Mouse (Mus musculus): Measurements from ENCODE around the gene Ergic1.
A peak's percentile ranks its signal among the peaks of the same experiment; 100 is the strongest.

The Ergic1 gene

DNA sequence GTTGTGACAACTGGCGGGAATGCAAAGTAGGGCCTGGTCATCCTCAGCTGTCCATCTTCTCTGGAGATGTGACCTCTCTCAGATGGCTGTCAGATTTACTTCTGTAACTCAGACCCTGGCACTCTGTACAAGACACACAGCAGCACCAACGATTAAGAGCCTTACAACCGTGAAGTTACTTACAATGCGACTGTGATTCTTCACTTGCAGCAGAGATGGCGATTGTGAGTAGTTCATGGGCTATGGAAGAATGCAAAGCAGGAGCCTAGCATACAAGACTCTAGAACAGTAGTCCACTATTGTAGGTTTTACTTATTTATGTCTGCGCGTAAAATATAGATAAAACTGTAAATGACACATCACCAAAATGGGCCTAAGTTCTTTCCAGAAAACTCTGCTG lies 114.6 kb downstream of the Ergic1 start:
- DNase-seq: no peak

DNA sequence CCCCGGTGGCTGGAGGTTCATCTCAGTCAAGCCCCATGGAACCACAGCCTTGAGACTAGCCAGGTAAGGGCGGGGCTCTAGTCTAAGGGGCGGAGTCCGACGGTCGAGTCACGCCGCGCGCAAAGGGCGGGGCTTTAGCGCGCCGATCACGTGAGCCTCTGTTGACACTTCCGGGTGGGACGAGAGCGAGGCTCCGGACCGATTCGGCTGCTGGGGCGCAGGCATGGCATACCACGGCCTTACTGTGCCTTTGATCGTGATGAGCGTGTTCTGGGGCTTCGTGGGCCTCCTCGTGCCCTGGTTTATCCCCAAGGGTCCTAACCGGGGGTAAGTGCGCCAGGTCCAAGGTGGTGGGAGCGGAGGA lies 114.9 kb downstream of the Ergic1 start:
- DNase-seq: peak; percentile 96

DNA sequence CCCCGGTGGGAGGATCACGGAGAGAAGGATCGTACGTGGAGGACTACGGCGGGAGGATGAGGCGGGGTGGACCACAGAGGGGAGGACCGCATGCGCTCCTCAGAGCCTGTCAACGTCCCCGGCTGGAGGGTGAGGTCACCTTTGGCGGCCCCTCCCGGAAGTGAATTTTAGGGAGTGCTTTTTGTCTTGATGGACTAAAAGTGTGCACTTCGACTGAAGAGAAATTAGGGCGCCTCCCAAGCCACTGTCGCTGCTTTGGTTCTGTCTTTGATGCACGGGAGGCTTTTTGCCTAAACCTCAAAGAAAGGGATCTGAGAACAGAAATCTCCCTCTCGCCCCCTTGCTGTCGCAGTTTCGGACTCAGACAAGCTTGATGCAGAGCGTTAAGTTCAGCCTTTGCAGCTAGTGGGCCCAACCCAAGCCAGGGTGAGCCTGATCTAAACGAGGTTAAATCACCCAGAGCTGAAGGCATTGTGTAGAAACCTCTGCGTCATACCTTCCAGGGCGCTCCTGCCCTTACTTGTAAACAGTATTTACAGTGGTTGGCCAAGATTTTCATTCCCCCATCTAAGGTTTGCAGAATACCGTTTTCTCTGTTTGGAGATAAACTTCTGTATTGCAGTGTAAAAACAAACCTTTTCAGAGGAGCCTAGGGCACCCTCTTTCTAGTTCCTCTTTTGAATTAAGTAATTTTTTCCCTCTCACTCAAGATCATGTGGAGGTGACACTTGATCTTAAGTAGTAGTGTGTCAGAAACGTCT lies 115.5 kb downstream of the Ergic1 start:
- DNase-seq: peak; percentile 86 to 88

DNA sequence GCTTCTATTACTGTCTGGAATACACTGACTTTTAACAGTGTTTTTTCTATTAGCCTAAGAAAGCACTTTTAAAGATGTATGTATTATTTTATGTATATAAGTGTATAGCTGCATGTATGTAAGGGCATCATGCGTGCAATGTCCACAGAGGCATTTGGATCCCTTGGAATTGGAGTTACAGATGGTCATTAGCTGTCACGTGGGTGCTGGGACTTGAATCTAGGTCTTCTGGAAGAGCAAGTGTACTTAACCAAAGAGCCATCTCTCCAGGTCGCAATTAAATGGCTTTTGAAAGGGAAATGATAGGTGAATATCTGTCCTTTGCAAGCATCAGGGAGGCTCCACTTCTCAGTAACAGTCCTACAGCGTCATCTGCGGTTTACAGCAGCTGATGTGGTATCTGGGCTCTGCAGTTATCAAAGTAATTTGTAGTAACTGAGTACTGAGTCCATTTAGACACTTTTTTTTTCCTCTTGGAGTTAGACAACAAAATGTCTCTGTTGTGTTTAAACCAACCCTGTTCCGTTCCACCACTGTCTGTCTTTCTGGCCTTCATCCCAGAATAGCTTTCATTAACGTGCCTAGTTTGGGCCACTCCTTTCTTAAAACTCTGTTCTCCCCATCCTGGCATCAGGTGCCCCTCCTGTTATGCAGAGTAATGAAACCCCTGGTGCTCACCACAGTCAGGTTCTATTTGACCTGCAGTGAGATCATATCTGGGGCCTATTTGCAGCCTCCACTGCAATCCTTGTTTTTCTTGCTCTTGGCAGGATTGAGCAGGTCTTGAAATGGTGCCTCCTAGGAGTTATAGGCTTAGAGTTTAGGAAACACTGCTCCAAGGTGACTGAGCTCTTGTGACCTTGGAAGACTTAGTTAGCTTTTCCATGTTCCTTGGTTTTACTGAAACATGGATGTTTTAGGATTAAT lies 116.7 kb downstream of the Ergic1 start:
- DNase-seq: no peak

DNA sequence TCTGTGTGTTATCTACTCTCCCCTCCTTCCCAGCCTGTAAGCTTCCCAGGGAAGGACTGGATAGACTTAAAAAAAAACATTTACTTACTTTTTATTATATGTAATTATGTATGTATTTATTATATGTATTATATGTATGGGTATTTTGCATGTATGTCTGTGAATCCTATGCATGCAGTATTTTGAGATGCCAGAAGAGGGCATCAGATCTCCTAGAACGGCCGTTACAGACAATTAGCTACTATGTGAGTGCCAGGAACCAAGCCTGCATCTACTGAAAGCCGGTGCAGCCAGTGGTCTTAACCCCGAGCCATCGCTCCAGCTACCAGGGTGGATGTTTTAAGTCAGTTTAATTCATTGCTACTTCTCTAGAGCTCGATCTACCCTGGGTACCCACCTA lies 120.0 kb downstream of the Ergic1 start:
- no peak for DNase-seq

DNA sequence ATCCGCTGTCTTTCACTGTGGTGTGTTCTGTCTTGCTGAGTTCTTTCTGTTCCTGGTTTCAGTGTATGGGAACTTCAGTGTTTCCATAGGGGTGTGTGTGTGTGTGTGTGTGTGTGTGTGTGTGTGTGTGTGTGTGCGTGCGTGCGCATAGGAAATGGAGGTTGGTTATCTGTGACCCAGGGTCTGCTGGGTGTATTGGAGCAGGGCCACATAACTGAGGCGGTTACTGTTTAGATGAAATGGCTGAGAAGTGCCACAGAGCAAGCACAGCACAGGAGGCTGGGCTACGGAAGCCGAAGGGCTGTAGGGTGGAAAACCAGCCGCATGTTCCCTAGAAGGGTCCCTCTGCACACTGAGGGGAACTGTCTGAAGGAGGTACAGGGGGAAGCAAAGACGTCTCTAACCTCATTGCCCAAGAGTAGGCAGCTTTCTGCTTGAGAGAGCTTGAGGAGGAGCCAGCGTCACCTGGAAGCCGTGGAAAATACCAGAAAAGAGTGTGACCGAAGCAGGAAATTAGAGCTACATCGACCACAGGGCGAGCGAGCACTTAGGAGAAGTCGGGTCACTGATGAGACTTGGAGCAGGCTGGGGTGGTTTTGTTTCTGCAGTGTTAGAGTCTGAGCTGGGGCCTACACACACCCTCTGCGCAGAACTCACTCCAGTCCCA lies 125.2 kb downstream of the Ergic1 start:
- no peak for DNase-seq

DNA sequence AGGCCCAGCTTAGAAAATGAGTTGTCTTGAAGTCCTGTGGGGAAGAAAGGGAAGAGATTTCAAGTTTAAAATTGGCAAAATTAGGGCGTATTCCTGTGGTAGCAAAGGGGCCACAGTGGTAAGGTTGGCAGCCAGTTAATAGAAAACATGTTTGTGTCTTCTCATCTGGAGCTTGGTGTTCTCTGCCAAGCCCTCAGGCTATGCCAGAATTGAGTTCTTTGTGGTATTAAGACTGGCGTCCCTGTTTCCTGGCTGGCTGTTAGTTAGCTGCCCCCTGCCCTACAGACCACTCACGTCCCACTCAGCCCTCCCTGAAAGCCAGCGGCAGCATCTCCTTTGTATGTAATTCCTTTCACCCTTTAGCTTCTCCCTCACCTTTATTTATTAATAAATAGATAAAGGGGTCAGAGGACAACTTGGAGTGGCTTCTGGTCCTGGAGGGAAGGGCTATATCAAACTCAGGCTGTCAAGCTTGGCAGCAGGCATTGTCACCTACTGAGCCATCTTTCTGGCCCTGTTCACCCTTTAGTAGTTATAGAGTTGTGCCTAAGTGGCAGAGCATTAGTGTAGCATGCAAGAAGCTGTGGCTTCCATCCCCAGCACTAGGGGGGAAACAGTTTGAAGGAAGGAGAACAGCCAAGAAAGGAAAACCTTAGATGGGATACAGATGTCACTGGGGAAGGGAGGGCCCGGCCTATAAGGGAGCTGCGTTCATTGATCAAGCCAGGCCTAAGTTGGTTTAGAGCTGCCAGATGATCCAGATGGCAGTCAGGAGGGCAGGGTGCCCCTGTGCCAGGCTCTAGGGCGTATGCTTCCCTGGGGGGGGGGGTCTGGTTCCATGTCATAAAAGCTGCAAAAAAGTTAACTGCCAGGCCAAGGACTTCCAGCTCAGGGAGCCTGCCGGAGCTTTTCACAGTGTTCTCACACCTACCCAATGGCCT lies 127.8 kb downstream of the Ergic1 start:
- DNase-seq: peak; percentile 58 to 81

DNA sequence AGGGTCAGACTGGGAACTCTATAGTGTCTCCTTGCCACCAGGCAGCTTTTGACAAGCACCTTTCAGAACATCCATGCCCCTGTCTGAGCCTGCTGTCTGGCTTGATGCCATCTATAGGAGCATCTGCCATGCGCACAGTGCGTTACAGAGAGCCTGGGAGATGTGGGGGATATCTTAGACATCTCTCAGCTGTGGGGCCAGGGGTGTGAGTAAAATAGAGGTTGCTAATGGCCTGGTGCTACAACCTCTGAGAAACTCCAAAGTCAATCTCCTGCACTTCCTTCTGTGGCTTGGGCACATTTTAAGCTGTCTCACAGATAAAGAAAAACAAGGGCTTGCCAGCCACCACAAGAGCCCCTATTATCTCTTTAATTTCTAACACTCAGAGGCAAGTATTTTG lies 128.5 kb downstream of the Ergic1 start:
- DNase-seq: peak; percentile 28 to 34

DNA sequence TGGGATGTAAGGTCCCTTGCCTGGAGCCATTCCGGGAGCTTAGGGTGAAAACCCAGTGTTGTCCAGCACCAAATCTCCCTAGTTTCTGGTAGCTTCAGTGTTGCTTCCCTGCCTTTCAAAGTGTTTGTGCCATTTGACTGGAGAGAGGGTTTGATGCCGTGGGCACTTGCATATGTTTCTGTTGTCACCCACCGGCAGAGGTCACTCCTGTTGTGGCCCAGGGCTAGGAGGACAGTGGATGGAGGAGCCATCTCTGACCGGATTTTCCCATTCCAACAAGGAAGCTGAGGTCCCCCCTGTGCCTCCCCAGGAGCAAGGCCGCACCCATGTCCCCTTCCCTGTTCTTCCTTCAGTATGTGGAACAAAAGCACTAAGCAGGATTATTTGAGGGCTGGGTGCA lies 128.9 kb downstream of the Ergic1 start:
- peak; percentile 43 to 55 for DNase-seq

DNA sequence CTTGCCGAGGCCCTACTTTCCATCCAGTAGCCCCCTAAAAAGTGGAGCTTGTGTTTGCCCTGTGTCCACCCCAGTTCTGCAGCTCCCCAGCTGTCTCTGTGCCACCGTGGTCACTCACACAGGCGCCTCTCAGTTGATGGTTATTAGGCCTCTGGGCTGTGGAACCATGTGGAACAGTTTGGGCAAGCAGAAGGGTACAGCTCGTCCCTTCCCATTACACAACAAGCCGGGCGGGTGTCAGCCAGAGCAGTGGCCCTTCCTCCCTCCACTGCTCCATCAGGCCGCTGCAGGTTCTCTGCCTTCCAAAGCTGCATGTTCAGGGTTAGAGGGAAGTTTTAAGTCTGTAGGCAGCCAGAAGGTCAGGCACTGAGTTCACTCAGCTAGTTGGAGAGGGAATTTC lies 129.8 kb downstream of the Ergic1 start:
- DNase-seq: peak in 1 of 2 experiments; percentile 28

DNA sequence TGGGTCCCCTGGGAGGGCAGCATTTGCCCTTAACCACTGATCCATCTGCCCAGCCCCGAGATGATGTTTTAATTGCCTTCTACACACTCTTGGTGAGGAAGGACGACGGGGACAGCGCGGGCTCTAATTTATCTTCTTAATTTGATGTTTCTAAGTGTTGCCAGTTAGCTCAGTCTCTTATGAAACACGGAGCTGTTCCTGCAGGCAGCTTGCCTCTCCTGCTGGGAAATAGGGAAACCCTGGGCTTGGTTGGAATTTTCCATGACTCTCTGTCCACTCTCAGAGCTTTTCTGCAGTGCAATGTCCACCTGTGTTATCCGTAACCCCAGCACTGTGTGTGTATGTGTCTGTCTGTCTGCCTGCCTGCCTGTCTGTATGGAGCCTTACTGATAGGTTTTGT lies 132.1 kb downstream of the Ergic1 start:
- DNase-seq: no peak

DNA sequence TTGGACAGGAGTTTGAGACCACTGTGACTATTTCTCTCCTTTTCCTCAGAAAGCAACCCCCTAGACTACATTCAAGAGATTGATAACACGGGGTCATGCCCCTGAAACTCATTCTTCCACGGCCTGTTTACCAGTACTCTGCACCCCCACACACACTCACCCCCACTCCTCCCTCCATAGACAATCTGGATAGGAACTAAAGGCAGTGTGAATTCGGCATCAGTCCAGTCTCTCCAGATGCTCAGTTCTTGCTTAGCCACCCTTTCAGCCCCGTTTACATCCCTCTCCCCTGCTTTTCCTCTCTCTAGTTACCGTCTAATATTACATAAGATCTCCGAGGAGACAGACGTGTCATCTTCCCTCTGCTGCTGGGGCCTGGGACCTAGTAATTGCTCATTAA lies 132.9 kb downstream of the Ergic1 start:
- peak; percentile 56 to 65 for DNase-seq

DNA sequence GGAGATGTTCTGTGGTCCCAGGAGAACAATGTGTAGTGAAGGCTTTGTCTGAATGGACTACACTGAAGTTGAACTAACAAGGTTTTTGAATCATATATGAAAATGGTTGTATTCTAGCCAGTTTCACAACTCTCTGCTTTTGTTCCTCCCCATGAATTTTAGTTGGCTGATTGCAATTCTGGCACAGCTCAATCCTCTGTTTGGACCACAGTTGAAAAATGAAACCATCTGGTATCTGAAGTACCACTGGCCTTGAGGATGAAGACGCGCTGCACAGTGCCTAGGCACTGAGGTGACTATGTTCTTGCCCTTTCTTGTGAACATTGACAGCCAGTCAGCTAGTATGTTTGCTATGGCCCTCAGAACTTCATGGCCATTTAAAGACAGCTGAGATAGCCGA lies 133.9 kb downstream of the Ergic1 start:
- no peak for DNase-seq

DNA sequence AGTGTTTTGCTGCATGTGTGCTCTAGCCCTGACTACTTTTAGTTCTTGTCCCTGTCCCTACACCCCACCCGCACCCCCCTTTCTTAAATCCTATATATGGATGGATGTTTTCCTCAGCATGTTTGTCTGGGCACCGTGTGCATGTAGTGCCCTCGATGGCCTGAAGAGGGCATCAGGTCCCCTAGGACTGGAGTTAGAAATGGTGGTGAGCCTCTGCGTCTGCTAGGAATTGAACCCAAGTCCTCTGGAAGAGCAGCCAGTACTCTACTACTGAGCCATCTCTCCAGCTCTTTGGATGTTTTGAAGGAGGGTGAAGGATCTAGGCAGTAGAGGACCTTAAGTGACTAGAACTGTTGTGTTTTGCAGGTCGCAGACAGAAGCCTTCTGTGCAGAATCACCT lies 137.6 kb downstream of the Ergic1 start:
- no peak for DNase-seq

DNA sequence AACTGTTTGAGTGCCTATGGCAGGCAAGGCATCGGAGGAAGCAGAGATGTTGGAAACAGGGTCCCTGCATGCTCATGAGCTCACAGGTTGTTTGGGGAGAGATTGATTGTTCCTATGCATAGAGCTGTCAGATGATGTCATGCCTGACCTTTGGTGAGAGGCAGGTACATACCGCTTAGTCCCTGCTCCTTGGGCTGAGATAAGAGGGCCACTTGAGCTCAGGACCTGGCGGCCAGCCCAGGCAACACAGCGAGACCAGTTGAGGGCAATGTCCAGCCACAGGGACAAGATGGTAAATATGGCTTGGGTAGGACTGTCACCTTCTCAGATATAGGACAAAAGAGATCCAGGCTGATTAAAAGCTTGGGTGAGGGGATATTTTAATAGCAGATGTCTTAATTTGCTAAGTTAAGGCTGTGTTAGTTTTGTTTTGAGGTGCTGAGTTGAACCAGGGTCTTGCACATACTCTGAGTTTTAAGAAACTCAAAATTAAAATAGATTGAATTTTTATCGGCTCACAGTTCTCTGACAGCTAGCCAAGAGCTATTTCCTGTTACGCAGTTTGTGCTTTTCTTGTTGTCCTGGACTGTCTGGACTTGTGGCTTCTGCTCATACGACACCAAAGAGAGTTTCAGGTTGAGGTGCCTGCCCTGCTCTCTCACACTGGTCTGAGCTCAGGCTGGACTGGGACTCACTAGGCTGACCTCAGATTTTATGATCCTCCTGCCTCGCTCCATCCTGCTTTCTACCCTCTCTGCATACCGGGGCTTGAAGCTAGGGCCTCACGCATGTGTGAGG lies 138.7 kb downstream of the Ergic1 start:
- DNase-seq: peak in 1 of 2 experiments; percentile 35

DNA sequence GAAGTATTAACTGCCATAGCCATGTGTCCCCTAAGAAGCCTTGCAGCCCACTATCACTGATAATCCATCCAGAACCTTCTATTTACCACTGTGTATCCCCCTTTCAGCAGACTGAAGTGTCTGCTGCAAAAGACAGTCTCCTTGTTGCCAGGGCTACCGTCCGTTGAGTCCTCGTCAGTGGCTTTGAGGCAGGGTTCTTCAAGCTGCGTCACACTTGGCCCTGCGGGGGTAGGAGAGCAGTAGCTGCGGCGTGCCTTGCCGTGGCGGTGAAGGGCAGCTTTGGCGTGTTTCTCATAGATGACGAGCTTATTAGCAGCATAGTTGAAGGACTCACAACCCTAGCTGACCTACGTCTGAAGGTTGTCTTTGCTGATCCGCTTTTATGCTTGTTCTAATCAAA lies 140.3 kb downstream of the Ergic1 start:
- no peak for DNase-seq

DNA sequence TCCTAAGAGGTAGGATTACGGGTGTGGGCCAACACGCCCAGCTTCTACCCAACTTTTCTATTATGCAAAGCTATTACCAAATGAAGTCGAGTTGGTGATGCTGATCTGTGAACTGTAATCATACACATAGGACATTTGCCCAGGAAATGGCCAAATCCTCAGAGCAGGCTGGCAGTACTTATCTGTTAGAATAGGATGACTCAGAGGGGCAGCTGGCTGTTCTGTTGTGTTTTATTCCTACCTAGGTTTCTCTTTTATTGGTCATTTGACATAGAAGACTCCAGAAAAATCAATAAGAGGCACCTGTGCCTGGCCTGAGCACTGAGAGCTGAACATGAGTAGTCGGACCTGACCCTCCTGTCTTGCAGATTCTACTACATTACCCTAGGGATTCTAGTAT lies 141.3 kb downstream of the Ergic1 start:
- no peak for DNase-seq

DNA sequence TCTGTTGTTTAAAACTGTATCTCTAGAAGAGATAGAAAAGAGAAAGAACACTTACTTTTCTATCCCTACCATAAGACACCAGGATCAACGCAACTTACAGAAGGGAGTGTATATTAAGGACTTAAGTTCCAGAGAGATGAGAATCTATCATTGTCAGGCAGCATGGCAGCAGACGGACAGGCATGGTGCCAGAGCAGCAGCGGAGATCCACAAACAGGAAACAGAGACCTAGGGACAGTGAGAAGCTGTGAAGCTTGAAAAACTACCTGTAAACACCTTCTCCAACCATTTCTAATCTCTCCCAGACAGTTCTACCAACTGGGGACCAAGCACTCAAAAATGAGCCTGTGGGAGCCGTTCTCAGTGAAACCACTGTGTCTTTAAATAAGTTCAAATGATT lies 142.4 kb downstream of the Ergic1 start:
- peak; percentile 51 to 52 for DNase-seq

DNA sequence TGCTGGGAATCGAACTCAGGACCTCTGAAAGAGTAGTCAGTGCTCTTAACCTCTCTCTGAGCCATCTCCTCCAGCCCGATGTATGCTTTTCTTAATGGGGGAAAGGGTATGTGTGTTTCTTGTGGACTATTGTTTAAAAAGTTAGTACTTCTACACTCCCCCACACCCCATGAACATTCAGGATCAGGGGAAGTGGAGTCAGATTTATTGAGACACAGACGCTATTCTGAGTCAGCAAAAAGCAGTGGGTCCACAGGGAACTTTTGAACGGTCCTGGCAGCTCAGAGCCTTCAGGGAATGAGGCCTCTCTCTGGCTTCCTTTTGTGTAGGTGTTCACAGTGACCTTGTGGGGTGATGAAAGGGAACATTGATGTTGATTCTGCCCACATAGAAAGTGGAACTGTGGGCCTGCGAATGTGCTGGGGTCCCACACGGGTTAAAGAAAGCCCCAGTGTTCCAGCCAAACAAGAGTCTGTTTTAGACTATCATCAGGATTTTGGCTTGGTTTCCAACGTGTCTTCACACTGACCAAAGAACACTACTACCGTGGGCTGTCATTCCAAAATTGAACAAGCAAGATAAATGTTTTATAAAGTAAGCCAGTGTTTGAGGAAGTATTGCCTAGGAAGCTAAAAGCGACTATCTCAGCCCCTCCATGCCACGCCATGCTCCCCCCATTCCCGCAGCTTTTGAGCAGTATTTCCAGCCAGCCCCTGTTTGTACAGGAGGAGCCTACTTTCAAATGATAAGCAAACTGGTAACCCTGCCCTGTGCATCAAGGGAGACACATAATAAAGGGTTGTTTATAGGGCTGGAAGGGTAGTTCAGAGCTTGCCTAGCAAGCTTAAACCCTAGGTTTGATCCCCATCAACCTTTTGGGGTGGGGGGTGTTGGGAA lies 144.4 kb downstream of the Ergic1 start:
- no peak for DNase-seq

All from cerebellum, postnatal 10 days (tissue).